Mouse (Mus musculus): ENCODE measurements around the gene Gm10340.
"Not testable (repeated sequence)": the region's sequence is repeated elsewhere in the genome, so short reads cannot be mapped to it uniquely, and the experiment has no call there.

Gm10340 gene

GRCm38 (mm10) chr14:3133697-3134096 lies at the start of gene Gm10340:
Gm10340 (plus strand) TSS chr14:3133997.
- not testable (repeated sequence) for DNase-seq

GRCm38 (mm10) chr14:3116051-3116450 lies 17.7 kb upstream of the Gm10340 start:
- not testable (repeated sequence) for DNase-seq

- DNase-seq: not testable (repeated sequence)
Observed at GRCm38 (mm10) chr14:3187955-3188354, 54.2 kb downstream of the Gm10340 start, which contains the start of gene Gm5795. Gm5795 (plus strand) TSS chr14:3188255.

All from kidney, postnatal 10 days (tissue).